Mouse (Mus musculus) testis, adult 2 months (tissue): ENCODE data around the gene Rps16.

Experiments
- CTCF ChIP-seq: fragments of 200-500 bp; IDR thresholded peaks from 2 replicates; pipeline ENCODE4 v1.5.1; 2012; ENCODE audit warnings: low read depth, mild to moderate bottlenecking, inconsistent platforms, low read length, moderate library complexity; ENCODE audit not compliant: control insufficient read depth, insufficient read depth, insufficient replicate concordance
- POLR2A ChIP-seq: fragments of 200-500 bp; IDR thresholded peaks from 2 replicates; pipeline ENCODE4 v1.6.1; 2012; ENCODE audit warnings: low read depth, mild to moderate bottlenecking, inconsistent platforms, low read length, moderate library complexity; ENCODE audit not compliant: control insufficient read depth

DNA sequence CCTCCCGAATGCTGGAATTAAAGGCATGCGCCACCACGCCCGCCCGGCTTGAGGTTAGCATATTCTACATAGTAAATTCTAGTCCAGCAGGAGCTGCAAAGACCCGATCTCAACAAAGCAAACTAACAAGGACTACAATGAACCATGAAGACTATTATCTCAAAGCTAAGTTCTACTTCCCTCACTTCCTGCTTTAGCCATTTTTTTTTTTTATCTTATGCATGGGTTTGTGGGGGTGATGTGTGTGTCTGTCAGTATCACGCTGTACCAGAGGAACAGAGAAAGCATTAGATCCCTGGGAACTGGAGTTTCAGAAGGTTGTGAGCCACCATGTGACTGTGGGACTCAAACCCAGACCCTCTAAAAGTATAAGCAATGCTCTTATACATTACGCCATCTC is 25.2 kb upstream of the Rps16 start:
- TF ChIP-seq POLR2A = no peak
- TF ChIP-seq CTCF = no peak
